Mouse (Mus musculus): Measurements from ENCODE around the gene Agpat3. TPM values are rescaled to one million over a fixed set of nuclear protein-coding genes. Genes with fewer than 3 reads are reported as not detected.

The Agpat3 gene
- total RNA-seq, 1 experiment = 52.0 TPM

GRCm38 (mm10) chr10:78329305-78329704 lies 23.0 kb downstream of the Agpat3 start:
- DNase-seq (ENCODE audit: low read depth, low spot score) = no peak
- Histone ChIP-seq H3K4me1 (ENCODE audit: control insufficient read depth in 2 of 2, insufficient read depth in 2 of 2, low read length in 2 of 2, poor library complexity in 1 of 2) (peaks cover 0 to 7% of the 10 kb centered on the region in 2 experiments; a peak in 1 of 4 replicates), H3K9ac (ENCODE audit: insufficient read depth, low read depth, low read length, poor library complexity, severe bottlenecking) (no peak overlapping the region), H3K27ac (ENCODE audit: insufficient read depth, low read depth, low read length, poor library complexity, severe bottlenecking) (no peak overlapping the region), H3K36me3 (ENCODE audit: control insufficient read depth, insufficient read depth, low read length, poor library complexity, severe bottlenecking) (no peaks in the 10 kb centered on the region; the same call in 1 of the 2 replicates), H3K4me3 (ENCODE audit: insufficient read depth in 1 of 2, low read depth in 1 of 2, low read length in 2 of 2, poor library complexity in 1 of 2, severe bottlenecking in 1 of 2) (no peak overlapping the region), H3K9me3 (ENCODE audit: control insufficient read depth, insufficient read depth, low read depth, low read length) (no peaks in the 10 kb centered on the region)
- TF ChIP-seq MAFK (IDR thresholded peaks at IDR 0.05; ENCODE audit: insufficient read depth, low read depth, low read length) = no peak
- TF ChIP-seq HCFC1 (IDR thresholded peaks at IDR 0.05; ENCODE audit: borderline replicate concordance, insufficient read depth, low read length) = no peak
- no peak for TF ChIP-seq CHD2 (IDR thresholded peaks at IDR 0.05; ENCODE audit: low read depth, low read length)
- TF ChIP-seq ZNF384 (IDR thresholded peaks at IDR 0.05; ENCODE audit: low read depth, low read length) = no peak
- TF ChIP-seq ZC3H11A (IDR thresholded peaks at IDR 0.05; ENCODE audit: borderline replicate concordance, low read depth, low read length) = no peak
- in situ Hi-C loops (cut with MboI; ENCODE audit: low sequenced_read_pairs in 2 of 2, unreplicated experiment in 2 of 2) = no loop called here

- H3K9me3 ChIP-seq (ENCODE audit: control insufficient read depth, insufficient read depth, low read depth, low read length) = no peaks in the 10 kb centered on the region
- no peak for DNase-seq (ENCODE audit: low read depth, low spot score)
Measured at GRCm38 (mm10) chr10:78328011-78328575, 24.2 kb downstream of the Agpat3 start.

DNA sequence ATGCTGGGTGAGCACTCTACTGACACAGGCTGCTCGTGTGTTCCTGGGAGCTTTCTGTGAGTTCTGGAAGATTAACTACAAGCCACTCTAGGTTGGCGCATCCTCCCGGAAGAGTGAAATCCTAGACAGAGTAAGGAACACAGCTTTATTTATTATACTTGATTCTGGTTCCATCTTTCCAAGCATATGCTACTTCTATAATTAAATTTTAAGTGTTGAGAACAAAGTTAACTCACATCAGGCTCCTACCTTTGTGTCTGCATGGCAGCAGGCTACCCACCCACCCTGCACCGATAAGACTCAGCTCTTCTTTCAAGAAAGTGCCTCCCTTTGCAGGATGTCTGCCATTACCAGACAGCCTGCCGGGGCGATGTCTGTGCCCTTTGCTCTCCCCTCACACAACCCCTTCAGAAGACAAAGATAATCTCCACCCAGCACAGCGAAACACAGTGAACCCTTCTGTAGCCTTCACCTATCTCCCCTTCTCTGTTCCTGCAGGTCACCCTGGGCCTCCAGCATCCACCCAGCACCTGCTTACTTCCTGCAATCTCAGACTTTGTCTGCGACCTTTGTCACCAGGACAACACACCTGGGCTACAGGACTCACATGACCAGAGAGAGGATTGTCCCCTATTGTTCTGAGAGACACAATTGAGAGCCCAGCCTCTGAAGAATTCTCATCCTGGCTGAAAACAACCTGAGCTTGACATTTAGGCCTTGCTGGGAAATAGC lies 26.2 kb downstream of the Agpat3 start:
- Histone ChIP-seq H3K4me3 (ENCODE audit: insufficient read depth in 1 of 2, low read depth in 1 of 2, low read length in 2 of 2, poor library complexity in 1 of 2, severe bottlenecking in 1 of 2) (no peak overlapping the region), H3K9ac (ENCODE audit: insufficient read depth, low read depth, low read length, poor library complexity, severe bottlenecking) (no peak overlapping the region), H3K36me3 (ENCODE audit: control insufficient read depth, insufficient read depth, low read length, poor library complexity, severe bottlenecking) (no peaks in the 10 kb centered on the region; the same call in 1 of the 2 replicates), H3K4me1 (ENCODE audit: control insufficient read depth in 2 of 2, insufficient read depth in 2 of 2, low read length in 2 of 2, poor library complexity in 1 of 2) (peaks cover 0 to 7% of the 10 kb centered on the region in 2 experiments; a peak in 1 of 4 replicates), H3K9me3 (ENCODE audit: control insufficient read depth, insufficient read depth, low read depth, low read length) (no peaks in the 10 kb centered on the region), H3K27ac (ENCODE audit: insufficient read depth, low read depth, low read length, poor library complexity, severe bottlenecking) (no peak overlapping the region)
- in situ Hi-C loops (cut with MboI; ENCODE audit: low sequenced_read_pairs in 2 of 2, unreplicated experiment in 2 of 2) = no loop called here
- peak; percentile 40 for DNase-seq (ENCODE audit: low read depth, low spot score)
- TF ChIP-seq ZC3H11A (IDR thresholded peaks at IDR 0.05; ENCODE audit: borderline replicate concordance, low read depth, low read length) (no peak), HCFC1 (IDR thresholded peaks at IDR 0.05; ENCODE audit: borderline replicate concordance, insufficient read depth, low read length) (no peak), CHD2 (IDR thresholded peaks at IDR 0.05; ENCODE audit: low read depth, low read length) (no peak), ZNF384 (IDR thresholded peaks at IDR 0.05; ENCODE audit: low read depth, low read length) (no peak), MAFK (IDR thresholded peaks at IDR 0.05; ENCODE audit: insufficient read depth, low read depth, low read length) (no peak)

More at GRCm38 (mm10) chr10:78328011-78328575, 24.2 kb downstream of the Agpat3 start:
- Histone ChIP-seq H3K36me3 (ENCODE audit: control insufficient read depth, insufficient read depth, low read length, poor library complexity, severe bottlenecking) (no peaks in the 10 kb centered on the region; the same call in 1 of the 2 replicates), H3K4me1 (ENCODE audit: control insufficient read depth in 2 of 2, insufficient read depth in 2 of 2, low read length in 2 of 2, poor library complexity in 1 of 2) (peaks cover 0 to 7% of the 10 kb centered on the region in 2 experiments; a peak in 1 of 4 replicates), H3K27ac (ENCODE audit: insufficient read depth, low read depth, low read length, poor library complexity, severe bottlenecking) (no peak overlapping the region), H3K9ac (ENCODE audit: insufficient read depth, low read depth, low read length, poor library complexity, severe bottlenecking) (no peak overlapping the region), H3K4me3 (ENCODE audit: insufficient read depth in 1 of 2, low read depth in 1 of 2, low read length in 2 of 2, poor library complexity in 1 of 2, severe bottlenecking in 1 of 2) (no peak overlapping the region)
- in situ Hi-C loops (cut with MboI; ENCODE audit: low sequenced_read_pairs in 2 of 2, unreplicated experiment in 2 of 2) = no loop called here
- TF ChIP-seq ZC3H11A (IDR thresholded peaks at IDR 0.05; ENCODE audit: borderline replicate concordance, low read depth, low read length) = no peak
- TF ChIP-seq MAFK (IDR thresholded peaks at IDR 0.05; ENCODE audit: insufficient read depth, low read depth, low read length) = no peak
- TF ChIP-seq ZNF384 (IDR thresholded peaks at IDR 0.05; ENCODE audit: low read depth, low read length) = no peak
- TF ChIP-seq HCFC1 (IDR thresholded peaks at IDR 0.05; ENCODE audit: borderline replicate concordance, insufficient read depth, low read length) = no peak
- TF ChIP-seq CHD2 (IDR thresholded peaks at IDR 0.05; ENCODE audit: low read depth, low read length) = no peak

DNA sequence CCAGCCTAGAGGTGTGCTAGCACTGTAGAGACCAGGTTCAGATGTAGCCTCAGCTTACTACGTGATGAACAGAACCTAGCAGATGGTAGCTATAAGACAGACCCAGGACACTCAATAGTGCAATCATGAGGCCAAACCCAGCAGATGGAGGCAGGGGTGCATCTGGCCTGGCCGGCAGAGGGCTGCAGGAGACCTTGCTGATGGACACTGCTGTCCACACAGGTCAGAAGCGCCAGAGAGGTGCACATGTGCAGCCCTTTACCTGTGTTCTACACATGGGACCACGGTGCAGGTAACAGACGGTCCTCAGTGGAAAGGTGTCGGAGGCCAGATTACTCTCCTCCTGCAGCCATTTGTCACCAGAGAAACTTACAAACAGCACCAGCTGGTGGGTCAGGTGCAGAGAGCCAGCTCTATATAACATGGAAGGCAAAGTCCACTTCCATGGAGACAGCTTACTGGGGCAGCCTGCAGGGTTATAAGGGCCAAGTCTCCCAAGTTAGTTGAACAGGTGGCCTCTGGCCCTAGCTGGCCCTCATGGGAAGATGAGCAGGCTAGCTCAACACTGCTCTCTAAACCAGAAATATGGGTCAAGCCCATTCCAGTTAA lies 27.6 kb downstream of the Agpat3 start:
- Histone ChIP-seq H3K36me3 (ENCODE audit: control insufficient read depth, insufficient read depth, low read length, poor library complexity, severe bottlenecking) (peaks cover 4% of the 10 kb centered on the region; the same call in 1 of the 2 replicates), H3K4me3 (ENCODE audit: insufficient read depth in 1 of 2, low read depth in 1 of 2, low read length in 2 of 2, poor library complexity in 1 of 2, severe bottlenecking in 1 of 2) (no peak overlapping the region), H3K9ac (ENCODE audit: insufficient read depth, low read depth, low read length, poor library complexity, severe bottlenecking) (no peak overlapping the region), H3K9me3 (ENCODE audit: control insufficient read depth, insufficient read depth, low read depth, low read length) (no peaks in the 10 kb centered on the region), H3K27ac (ENCODE audit: insufficient read depth, low read depth, low read length, poor library complexity, severe bottlenecking) (no peak overlapping the region), H3K4me1 (ENCODE audit: control insufficient read depth in 2 of 2, insufficient read depth in 2 of 2, low read length in 2 of 2, poor library complexity in 1 of 2) (peaks cover 0 to 7% of the 10 kb centered on the region in 2 experiments; a peak in 1 of 4 replicates)
- no peak for TF ChIP-seq ZNF384 (IDR thresholded peaks at IDR 0.05; ENCODE audit: low read depth, low read length)
- no peak for TF ChIP-seq ZC3H11A (IDR thresholded peaks at IDR 0.05; ENCODE audit: borderline replicate concordance, low read depth, low read length)
- TF ChIP-seq MAFK (IDR thresholded peaks at IDR 0.05; ENCODE audit: insufficient read depth, low read depth, low read length) = no peak
- no peak for TF ChIP-seq HCFC1 (IDR thresholded peaks at IDR 0.05; ENCODE audit: borderline replicate concordance, insufficient read depth, low read length)
- TF ChIP-seq CHD2 (IDR thresholded peaks at IDR 0.05; ENCODE audit: low read depth, low read length) = no peak
- in situ Hi-C loops (cut with MboI; ENCODE audit: low sequenced_read_pairs in 2 of 2, unreplicated experiment in 2 of 2) = no loop called here
- no peak for DNase-seq (ENCODE audit: low read depth, low spot score)
